Mouse (Mus musculus) thymus, postnatal 0 days (tissue): Measurements from ENCODE around the gene Pmm2. TPM values are rescaled to one million over a fixed set of nuclear protein-coding genes. Genes with fewer than 3 reads are reported as not detected.

Experiments used
- DNase-seq: peaks from one replicate; pipeline ENCODE4 v3.0.0-alpha.2; 2015; ENCODE audit warnings: low spot score
- polyA plus RNA-seq: library from polyadenylated mRNA; unstranded; fragments of >200 nt; fragmentation: Nextera tagmentation; extraction: Ambion mirVana; gene quantifications from 2 replicates; pipeline ENCODE4 v1.2.1, GENCODE M21; 2015

Gene Pmm2
- polyA plus RNA-seq, 1 experiment from 2014 or later: 60.3 TPM

- DNase-seq: no peak
Measured at GRCm38 (mm10) chr16:8656256-8656655, 18.8 kb downstream of the Pmm2 start.

DNA sequence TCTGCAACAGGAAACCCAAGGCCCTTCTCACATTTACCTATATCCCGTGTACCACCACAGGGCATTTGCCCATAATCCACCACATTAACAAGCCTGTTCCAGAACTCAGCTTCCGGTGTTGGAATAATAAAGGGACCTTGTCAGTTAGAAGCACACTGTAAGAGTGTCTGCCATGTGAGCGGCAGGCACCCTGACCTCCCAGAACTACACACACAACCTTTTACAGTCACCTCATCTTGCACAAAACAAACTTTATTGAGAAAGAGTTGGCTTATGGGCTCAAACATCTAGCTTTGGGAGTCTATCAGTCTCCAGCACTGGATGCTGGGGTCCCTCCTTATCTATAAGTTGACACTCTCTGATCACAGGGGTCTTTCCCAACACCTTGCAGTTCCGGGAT lies 20.9 kb downstream of the Pmm2 start:
- no peak for DNase-seq

GRCm38 (mm10) chr16:8658764-8659163 lies 21.3 kb downstream of the Pmm2 start:
- DNase-seq: no peak

DNA sequence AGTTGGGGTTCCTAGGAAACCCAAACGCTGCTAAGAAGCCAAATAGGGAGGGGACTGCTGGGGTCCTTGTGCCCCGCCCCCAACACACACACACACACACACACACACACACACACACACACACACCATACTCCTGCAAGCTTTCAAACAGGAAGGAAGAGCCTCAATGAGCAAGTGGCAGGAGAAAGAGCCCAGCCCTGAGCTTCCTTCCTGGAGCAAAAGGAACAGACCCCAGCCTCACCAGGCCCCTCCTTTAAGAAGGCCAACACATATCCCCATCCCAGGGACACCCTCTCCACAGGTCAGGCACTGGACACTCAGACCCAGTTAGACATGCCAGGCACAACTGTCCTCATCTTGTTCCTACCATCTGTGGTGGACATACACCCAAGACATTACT lies 25.5 kb downstream of the Pmm2 start:
- DNase-seq: no peak

DNA sequence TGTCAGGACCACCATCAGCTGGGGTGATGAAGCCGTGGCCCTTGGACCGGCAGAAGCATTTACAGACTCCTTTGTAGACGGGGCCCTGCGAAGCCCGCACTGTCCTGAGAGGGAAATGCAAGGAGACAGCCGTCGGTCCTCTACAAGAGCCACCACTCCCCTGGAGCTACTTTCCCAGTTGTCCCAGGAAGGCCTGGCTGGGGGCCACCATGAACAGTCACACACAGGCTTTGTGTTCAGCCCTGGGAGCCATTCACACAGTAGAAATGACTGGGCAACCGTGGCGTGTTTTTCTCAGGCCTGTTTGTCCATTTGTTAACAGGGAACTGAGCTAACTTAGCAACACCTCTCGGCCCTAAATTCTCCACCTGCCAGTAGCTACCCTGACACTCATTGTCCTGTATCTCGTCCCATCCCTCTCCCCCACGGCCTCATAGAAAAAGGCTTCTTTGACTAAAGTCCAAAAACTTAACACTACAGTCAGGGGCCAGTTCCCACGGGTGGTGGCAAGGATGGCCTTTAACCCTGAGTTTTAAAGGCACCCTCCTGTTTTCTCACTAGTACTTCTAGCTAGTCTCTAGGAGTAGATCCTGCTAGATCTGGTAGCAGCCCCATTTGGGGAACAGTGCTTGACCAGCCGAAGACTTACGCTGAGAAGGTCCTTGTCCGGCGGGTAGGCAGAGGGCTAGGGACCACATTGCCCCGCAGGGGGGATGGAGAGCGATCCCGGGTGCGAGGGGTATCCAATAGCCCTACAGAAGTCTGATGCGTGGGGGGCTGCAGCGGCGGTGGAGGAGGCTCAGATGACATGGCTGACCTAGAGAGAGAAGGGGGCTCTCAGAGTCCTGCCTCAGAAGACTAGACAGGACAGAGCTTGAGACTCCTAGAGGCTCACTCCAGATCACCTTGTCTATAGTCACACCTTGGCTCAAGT lies 26.4 kb downstream of the Pmm2 start:
- no peak for DNase-seq

DNA sequence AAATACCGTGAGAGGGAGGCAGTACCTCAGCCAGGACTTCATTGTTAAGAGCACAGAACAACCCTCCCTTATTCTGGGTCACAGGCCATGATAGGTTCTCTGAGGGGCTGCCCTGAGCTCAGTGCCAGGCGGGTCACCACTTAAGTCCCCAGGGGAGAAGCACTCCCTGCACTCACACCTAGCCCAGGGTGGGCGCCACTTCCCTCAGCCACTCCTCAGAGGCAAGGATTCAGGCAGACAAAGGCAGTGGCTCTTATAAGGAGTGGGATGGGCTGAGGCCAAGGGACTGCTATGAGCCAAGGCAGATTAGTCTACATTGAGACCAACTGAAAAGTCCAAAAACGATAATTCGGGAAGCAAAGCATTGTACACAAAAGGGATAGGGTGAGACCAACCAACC lies 27.9 kb downstream of the Pmm2 start:
- no peak for DNase-seq

GRCm38 (mm10) chr16:8666452-8666851 lies 29.0 kb downstream of the Pmm2 start:
- DNase-seq: no peak

DNA sequence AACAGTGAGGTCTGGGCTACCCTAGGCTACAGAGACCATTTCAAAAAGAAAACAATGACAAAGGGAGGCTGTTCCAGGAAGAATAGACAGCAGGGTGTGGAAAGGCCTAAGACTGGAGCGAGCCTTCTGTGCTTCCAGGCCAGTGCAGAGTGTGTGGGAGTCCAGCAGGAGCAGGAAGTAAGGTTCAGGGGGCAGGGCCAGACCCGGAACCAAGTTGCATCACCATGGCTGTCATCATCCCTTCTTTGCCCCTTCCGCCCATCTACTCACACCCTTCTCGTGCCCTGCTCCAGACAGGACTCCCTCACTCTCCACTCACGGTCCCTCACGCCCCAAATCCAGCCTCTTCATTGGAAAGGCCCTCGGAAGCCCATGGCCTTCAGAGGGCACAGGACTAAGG lies 29.8 kb downstream of the Pmm2 start:
- no peak for DNase-seq

DNA sequence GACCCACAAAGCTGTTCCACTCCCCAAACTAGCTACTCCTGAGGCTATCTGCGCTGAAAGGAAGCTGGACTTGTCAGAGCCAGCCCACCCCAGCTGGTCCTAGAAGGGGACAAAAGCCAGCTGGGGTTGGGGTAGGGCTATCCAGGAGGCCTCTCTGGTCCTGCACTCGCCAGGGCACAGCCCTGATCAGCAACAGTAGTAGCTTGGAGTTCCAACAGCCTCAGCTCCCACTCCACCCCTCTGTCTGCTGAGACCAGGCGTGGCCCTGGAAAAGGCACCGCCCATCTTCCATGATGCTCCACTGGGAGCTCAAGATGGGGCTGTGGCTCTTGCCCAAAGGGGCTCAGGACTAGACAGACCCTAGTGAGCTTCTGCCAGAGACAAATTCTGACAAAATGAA lies 30.3 kb downstream of the Pmm2 start:
- DNase-seq: no peak

GRCm38 (mm10) chr16:8668386-8668785 lies 30.9 kb downstream of the Pmm2 start:
- DNase-seq: no peak

GRCm38 (mm10) chr16:8669432-8669831 lies 32.0 kb downstream of the Pmm2 start:
- DNase-seq: no peak

GRCm38 (mm10) chr16:8670041-8671035 lies 32.9 kb downstream of the Pmm2 start:
- DNase-seq: no peak

DNA sequence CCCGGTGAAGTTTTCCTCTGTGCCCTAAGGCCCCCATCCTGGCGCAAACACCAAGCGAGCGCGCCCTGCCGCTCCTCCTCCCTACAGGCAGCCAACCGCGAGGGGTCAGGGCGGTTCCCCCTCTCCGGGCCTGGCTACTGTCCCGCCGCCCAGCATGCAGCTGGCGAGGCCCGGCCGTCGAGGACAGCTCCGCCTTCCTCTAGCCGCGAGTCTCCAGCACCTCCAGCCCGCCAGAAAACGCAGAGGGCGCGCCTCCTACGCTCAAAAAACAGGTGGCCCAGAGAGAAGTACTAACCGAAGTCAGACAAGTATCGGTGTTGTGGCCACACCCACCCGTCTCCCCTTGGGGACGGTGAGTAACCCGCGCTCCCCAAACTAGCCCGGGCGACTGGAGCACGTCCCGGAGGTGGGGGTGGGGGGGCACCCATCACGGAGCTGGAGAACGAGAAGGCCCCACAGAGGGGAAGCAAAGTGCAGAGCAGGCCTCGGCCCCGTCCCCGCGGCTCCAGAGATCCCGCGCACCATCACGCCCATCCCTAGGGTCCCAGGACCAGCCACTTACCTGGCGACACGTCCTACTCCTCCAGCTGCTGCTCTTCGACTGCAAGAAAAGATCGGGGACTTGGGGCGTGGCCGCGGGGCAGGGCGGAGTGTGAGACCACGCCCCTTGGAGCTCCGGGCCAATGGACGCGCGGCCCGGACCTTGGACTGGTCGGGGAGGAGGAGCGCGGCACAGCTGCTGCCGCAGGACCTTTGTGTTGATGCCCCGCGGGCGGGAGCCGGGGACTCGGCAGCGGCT lies 34.3 kb downstream of the Pmm2 start, which contains the start of gene Carhsp1:
Carhsp1 (minus strand) TSS at position 605 of the 799 bp plus-strand sequence.
- DNase-seq: peak; percentile 90

DNA sequence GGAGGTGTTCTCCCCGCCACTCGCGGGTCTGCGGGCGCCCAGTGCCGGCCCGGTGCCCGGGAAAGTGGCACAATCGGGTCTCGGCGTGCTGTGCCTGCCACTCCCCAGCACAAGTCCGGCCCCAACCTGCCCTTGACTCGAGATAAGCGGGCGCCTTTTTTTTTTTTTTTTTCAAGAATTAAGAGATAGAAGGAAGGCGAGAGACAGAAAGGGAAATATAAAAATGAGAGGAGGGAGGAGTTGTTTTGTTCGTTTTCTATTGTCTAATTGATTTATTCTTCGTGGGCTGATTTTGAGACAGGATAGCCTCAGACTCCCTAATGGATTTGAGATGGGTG lies 34.8 kb downstream of the Pmm2 start:
- DNase-seq: no peak

- no peak for DNase-seq
Measured at GRCm38 (mm10) chr16:8672811-8673210, 35.3 kb downstream of the Pmm2 start.

DNA sequence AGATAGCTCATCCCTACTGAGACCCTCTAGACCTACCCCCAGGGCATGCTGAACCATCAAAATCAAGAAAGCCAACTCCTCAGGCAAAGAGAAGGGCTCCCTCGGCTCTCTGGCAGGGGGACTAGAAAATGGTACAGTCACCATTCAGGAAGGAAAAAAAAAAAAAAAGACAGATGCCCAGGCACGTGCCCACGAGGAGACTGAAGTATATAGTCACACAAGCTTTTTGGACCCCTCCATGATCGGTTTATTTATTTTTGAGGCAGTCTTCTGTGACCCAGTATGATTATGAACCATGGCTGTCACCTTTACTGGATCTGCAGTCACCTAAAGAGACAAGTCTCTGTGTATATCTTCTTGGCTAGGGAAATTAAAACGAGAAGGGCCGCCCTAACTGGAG lies 35.9 kb downstream of the Pmm2 start:
- DNase-seq: no peak

- DNase-seq: peak; percentile 85
Measured at GRCm38 (mm10) chr16:8674165-8674564, 36.7 kb downstream of the Pmm2 start.

- DNase-seq: no peak
Measured at GRCm38 (mm10) chr16:8675559-8675958, 38.1 kb downstream of the Pmm2 start.

DNA sequence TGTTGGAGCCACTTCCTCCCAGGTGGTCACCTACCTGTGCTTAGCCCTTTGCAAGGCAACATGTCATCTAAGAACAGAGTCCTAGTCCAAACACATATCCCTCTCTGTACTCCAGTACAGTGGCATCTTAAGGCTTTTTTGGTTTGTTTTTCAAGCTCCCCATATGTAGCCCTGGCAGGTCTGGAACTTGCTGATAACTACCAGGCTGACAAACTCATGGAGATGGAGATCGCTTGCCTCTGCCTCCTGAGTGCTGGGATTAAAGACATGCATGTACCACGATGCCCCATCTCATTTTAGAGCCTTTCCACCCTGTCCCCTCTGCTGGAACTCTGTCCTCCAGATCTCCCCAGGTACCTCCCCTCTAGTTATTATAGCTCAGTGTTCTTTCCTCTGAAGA lies 38.8 kb downstream of the Pmm2 start:
- DNase-seq: no peak

DNA sequence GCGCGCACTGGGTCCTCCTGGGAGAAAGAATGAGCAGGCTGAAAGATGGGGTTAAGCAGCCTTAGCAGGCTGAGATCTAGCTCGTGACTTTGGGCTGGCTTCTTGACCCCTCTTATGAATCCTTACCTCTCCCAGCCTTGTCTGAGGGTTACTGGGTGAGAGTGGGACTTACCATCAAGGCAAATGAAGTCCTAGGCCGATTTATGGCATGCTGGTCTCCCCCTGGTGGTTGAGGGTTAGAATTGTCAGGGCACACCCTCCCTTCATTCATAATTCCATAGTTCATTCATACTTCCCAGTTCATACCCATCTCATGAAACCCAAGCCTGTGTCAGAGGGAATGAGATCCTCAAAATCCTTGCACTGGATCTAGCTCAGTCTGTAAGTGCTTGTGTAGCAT lies 39.3 kb downstream of the Pmm2 start:
- peak; percentile 62 for DNase-seq

GRCm38 (mm10) chr16:8678035-8678434 lies 40.6 kb downstream of the Pmm2 start:
- DNase-seq: no peak
